Mouse (Mus musculus): Measurements from ENCODE around the gene Dthd1.

Gene Dthd1

DNA sequence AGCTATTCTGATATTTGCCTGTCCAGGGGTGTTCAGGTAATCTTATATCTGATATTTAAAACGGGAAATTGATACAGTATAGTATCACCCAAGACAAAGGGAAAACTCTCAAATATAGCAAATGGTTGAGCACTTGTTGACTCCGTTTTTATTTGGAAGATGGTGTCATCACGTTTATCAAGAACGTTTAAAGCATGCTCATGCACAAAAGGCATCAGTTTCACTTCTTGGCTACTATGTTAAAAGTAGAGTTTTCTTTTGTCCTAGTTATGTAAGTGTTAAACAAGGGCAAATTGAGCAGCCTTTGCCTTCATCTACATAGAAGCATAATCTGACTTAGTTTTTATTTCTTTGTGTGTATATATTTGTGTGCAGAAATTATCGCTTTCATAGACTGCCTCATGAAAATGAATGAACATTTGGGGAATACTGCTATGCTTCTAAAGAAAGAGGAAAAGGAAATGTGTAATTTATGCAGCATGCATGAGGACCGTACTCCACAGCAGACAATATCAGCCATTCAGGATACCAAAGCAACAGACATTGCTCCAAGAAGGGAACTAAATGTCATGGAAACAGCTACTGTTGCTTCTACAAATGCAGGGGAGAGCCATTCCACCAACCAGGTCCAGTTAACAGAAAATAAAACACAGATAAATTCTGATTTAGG, at the start of gene Dthd1:
Gene Dthd1 (plus strand): TSS at position 422 of the 670 bp plus-strand sequence.
- DNase-seq (ENCODE audit: low read depth, low spot score) = no peak

DNA sequence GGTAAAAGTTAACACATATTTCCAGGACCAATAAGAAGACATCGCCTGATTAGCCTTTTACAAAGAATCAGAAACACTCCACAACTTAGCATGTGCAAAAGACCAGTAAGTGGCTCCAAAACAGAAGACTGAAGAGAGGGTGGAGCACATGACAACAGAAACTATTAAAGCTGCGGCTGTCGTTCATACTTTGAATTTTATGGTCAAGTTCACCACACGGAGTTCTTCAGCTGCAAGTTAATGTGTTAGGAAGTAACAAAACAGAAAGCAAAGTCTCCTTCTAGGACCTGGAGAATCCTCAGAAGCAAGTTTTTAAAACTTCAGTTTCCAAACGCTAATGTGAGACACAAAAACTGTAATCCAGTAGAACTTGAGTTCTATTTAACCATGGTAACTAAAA, 49.5 kb upstream of the Dthd1 start:
- DNase-seq (ENCODE audit: low read depth, low spot score) = no peak

DNA sequence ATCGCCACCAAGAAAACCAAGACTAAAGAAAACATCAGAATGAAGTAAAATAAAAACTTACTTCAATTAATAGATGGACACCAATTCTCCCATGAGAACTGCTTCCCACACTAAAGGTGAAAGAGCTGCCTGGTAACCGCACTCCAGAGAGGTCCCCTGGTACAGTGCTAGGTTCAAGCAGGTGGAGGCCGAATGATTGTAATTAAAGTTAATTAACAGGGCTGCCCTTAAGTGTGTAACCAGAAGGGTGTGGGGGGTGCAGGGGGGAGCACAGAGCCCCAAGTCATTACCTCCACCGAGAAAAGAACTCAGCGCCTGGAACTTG, 48.2 kb upstream of the Dthd1 start:
- DNase-seq (ENCODE audit: low read depth, low spot score) = no peak

DNA sequence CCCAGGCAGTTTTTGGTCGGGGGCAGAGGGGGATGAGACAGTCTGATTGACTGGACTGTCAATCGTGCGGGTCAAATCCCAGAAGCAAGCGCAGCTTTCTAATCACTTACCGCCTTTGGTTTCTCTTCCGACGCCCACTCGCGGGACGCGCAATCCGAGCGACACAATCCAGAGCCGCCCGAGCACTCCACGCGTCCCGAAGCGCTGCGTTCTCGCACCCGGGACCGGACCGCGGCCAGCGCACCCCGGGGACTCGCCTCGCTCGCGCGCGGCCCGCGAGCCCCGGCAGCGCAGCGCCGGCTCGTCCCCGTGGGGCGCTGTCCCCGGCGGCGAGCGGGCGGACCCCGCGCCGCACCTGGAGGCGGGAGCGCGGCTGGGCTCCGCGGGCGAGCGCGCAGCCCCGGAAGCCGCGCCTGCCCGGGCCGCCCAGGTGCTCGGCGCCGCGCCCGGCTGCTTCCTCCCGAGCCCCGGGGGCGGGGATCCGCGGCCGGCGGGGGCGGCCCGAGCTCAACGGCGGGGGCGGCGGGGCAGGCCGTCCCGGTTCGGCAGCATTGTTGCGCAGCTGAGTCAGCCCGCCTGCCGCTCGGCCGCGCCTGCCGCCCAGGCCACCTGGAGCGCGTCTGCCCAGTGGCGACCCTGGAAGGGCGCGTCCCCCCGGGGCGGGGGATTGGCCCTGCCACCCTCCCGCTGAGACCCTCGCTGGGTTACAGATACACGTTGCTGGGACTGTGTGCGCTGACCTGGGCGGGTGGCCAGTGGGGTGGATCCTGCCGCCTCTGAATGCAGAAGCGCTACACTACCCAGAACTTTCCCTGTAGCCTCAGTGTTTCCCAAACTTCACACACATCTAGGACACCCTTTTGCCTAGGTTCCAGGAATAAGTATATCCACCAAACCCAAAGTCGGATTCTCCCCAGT, 47.6 kb upstream of the Dthd1 start, which contains the start of gene Arap2:
Gene Arap2 (minus strand): TSS at position 376 of the 918 bp plus-strand sequence.
- DNase-seq (ENCODE audit: low read depth, low spot score) = peak; percentile 66

DNA sequence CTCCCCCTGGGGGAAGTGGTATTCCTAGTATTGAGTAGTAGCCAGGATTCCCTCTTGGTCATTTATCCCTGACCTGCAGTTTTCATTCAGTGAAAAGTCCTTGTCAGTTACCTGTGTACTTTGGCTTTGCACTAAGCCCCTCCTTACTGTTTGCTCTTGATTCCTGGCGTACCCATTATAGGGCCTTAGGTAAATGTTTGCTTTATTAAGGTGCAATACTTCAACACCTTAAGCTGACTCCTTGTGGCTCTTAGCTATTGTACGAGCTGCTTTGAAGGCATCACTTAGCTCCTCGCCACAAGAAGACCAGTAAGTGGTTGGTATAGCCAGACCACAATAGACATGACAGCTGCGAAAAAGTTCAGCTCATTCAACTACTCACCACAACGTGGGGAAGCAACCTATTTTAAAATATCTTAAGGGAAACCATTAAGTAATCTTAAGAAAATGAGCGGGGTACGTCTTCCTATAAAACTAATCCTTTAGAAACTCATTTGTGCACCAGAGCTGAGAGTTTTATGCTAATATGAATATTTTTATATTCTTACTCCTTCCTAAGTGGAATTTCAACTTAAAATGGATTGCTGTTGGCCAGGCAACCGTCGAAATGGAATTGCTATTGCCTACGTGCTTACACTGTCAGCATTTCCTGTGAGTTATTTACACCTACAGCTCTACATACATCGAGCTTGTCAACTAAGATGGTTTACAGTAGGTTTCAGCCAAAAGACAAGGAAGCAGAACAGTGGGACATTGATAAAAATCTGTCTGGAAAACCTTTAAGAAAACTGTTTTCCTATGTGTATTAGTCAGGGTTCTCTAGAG, 41.6 kb upstream of the Dthd1 start:
- no peak for DNase-seq (ENCODE audit: low read depth, low spot score)

DNA sequence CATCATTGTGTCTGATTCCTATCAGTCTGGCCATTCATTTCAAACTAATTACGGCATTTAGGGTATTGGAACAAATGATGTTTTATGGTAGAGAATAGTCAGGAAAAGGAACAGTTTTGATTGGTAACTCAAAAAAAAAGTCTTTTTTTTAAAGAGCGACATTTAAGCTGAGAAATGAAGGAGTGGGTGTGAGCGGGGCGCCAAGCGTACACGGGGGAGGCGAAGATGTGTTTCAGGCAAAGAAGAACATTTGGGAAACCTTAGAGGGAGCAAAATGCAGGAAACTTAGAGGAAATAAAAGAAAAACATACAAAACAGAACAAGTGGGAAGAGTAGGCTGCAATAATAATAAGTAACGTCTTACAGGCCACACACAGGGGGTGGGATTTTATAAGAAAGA, 35.8 kb upstream of the Dthd1 start:
- DNase-seq (ENCODE audit: low read depth, low spot score) = no peak

DNA sequence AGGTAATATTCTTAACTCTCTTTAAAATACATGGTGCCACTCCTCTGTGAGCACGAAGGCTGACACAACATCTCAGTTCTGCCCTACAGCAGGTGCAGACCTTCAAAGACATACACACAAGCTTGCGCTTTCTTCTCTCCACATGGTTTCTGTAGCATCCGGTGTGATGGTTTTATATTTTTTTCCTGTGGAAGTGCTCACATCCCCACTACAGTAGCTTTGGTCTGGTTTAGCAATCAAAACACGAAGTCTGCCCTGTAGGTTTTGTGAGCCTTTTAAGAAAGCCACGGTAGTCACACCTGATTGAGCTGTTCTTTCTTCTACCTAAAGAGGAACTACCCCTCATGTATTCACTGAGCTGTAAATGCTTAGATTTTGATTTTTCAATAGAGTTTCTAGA, 34.9 kb upstream of the Dthd1 start:
- no peak for DNase-seq (ENCODE audit: low read depth, low spot score)

DNA sequence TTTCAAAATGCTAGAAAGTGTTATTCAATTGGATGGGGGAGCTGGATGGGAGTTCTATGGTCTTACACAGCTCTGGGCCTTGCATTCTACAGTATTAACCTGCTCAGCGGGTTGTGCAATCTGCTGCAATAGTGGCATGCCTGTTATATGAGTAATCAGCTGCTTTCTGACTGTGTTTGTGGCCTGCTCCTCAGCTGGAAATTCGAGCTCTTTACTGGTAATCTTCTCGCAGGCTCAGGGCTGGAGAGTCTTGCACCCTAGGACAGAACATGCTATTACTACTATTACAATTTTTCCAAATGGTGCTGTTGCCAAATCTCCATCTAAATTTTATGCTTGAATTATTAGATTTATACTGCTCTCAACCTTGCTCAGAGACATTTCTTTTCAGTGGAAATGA, 26.8 kb upstream of the Dthd1 start:
- no peak for DNase-seq (ENCODE audit: low read depth, low spot score)

DNA sequence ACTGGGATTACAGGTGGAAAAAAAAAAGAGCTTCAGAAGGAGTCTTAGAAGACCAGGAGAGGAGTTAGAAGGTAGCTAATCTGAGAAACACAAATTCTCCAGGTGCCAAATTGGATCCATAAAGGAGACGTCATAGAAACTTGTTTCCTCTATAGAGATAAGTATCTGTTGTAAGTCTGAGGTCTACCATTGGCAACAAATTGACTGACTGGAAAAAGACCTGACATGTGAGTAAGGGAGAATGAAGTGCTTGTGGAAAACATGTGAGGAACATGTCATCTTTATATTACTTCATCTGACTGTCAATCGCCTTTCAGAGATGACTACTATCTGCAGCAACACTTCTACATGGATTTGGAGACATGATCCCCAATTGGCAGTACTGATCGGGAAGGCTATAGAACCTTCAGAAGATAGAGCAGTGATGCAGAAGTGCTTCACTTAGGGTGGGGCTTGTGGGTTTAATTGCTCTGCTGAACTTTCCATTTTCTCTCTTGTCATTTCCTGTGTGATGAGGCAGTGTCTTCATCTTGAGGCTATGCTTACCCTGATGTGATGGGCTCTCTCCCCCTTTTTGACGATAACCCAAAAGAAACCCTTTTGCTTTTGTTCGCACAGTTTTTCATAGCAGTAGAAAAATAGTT, 22.6 kb upstream of the Dthd1 start:
- no peak for DNase-seq (ENCODE audit: low read depth, low spot score)

DNA sequence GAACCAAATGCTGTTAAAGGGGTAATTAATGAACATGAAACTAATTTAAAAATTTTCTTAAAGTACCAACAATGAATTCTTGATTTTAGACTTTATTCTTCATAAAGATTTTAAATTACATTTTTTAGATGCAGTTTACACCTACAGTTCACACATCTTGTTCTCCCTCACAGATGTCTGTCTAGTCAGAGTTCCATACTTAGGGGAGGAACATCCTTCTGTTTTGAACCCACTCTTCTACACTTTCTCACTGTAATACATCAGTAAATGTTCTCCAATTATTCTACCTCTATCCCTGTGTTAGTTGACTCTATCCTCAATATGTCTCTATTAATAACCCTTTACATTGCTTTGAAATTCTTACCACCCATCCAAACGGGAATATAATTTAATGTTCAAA, 20.8 kb upstream of the Dthd1 start:
- no peak for DNase-seq (ENCODE audit: low read depth, low spot score)

DNA sequence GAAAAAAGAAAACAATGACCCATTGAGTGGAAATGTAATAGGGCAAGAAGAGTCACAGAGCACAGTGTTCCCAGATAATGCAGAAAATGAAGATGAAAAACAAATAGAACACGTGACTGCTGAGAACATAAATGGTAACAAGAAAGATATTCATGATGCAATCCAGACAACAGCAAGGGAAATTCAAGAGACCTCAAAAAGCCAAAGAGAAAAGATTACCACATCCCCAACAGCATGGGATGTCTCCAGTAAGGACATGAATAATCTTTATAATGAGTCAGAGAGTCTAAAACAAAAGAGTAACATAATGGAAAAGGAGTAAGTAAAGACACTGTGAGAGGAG, 420 bp downstream of the Dthd1 start:
- DNase-seq (ENCODE audit: low read depth, low spot score) = no peak

DNA sequence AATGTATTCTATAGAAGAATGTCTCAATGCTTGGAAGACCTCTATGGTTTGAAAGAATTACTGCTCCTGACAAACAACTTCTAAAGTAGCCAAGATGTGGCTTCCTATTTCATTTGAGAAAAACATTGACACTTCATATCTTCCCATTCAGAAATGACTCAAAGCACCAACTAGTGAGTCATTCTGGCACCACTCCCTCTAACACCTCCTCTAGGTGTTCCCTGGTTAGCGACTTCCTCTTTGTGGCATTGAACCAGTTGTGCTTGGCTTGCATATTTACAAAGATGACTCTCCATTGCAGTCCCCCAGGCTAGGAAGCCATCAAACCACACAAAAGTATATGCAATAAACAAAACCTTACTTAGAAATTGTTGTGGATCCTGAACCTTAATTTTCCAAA, 2.1 kb downstream of the Dthd1 start:
- no peak for DNase-seq (ENCODE audit: low read depth, low spot score)

DNA sequence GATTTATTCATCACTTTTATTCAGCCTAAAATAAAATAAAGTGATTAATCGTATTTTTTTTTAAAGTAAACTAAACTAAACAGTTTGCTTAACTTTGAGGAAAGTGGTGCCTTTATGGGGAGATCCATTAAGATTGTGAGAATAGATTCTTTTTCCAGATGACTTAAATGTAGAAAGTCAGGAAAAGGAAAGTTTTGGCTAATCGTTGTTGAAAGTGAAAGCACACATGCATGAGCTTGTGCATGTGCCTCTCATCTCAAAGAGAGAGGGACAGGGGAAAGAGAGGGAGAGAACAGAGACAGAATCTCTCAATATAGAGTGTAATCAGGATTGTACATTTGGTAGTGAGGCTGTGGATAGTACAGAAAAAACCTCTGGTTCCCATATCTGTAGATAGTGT, 5.9 kb downstream of the Dthd1 start:
- DNase-seq (ENCODE audit: low read depth, low spot score) = no peak

DNA sequence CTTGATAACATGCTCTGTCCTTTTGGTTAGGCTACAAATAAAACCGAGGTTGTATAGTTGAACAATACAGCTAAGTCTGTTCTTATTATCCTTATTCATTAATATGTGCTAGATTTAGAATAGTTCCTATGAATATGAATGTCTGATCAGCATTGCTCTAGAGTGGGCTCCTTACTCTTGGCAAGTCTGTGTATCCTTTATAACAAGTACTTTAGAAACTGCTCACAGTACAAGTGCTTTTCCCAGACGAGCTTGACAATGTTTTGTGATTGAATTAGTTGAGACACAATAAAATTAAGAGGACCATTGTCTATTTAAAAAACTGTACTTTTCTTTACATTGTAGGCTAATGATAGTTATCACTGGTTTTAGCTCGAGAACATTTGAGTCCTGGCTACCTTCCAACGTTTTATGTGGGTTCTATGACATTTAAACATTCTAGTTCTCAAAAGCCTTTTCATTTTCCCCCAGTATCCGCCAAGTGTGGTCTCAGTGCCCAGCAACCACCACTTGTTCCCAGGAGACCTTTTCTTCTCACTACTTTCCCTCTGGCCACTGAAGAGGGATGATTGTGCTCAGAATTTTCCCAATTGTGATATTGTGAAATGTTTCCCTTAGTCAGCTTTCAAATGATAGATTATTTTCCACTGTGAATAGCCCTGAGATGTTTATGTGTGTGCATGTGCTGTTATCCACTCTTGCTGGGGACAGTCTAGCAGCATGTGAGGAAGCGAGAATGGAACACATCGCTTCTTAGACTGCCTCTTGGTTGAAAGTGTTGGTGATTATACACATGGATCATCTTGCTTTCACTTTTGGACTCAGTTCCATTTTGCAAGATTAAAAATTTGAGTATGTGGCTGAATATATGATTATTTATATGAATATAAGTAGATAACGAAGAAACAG, 7.0 kb downstream of the Dthd1 start:
- no peak for DNase-seq (ENCODE audit: low read depth, low spot score)

DNA sequence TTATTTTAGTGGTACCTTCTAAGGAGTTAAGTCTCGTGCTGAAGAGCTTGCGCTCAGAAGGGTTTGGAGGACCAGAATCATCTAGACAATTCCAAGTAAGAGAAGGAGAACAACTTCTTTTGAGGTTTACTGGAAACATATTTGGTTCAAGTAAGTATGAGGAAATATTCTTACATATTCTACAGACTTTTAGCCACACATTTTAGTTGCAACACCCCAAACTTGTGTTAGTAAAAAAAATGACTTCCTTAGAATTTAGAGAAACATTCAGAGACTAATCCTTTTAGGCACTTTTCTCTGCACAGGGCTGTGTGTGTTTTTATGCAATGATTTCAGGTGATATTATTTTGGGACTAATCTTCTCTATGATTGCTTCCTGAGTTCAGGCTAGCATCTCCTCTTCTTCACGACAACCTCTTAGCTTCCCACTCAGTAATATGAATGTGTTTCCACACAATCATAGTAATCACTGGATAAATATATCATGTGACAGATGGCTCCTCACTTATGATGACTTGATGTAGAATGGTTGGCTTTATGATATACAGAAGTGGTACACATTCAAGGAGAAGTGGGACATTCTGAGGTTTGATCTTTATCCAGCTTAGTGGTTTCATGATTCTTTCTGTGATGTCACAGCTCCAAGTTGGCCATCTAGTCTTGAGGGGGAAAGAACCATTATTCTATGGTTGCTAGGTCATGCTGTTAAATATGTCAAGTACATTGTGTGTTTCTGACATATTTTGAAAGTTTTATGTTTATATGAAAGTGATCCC, 29.5 kb downstream of the Dthd1 start:
- DNase-seq (ENCODE audit: low read depth, low spot score) = no peak

DNA sequence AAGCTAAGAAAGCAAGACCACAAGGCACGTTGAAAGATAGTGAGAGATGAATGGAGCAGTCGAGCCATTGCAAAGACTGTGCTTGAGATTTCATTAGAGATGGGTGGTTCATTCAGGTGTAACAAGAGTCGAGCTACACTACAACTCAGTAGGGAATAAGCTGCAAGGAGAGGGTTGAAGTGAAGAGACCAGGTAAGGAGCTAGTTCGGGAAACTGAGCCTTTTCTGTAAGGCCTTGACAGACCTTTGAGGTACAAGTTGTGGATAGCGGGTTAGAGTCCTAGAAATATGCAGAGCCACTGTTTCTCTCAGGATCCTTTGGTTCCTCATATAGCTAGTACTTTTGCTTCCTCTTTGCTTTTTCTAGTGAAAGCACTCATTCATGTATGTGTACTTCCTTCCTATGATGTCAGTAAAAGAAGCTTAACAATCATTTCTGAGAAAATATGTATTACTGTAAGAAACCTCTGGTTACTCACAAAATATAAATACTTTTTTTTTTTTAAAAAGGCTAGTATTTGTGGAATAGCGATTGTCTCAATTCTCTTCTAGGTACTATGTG, 33.0 kb downstream of the Dthd1 start:
- no peak for DNase-seq (ENCODE audit: low read depth, low spot score)

DNA sequence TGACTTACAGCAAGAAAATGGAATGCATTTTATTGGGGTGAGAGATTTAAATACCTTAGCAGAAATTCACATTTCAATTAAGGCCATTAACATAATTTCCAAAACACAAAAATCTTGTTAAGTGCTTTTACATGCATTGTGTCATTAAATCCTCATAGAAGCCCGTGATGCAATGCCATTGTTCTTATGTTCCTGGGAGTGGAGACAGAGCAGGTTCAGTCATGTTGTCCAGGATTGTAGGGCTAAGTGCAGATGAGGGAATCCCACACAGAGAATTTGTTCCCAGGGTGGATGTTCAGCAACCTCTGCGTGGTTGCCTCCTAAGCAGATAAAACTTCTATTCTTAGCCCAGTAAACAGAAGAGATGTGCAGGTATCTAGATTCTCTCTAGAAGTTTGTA, 37.7 kb downstream of the Dthd1 start:
- no peak for DNase-seq (ENCODE audit: low read depth, low spot score)

DNA sequence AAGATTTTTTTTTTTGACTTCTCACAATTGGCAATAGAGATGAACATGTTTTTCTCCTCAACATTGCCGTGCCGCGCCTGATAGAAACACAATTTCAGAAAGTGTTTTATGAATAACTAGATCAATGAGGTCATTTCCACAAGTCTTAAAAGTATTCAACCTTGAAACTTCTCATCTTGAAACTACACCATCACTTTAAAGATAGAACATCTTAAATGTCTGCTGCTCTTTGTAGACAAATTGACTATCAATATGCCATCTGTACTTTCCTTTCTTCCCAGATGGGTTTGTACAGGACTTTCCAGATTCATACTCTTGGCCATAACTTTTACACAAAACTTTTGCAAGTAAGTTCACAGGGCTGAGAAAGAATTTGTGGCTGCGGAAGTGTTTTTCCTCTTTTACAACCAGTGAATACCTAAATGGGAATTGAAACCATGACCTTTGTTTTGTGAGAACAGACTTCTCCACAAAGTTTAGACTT, 40.8 kb downstream of the Dthd1 start:
- DNase-seq (ENCODE audit: low read depth, low spot score) = no peak

DNA sequence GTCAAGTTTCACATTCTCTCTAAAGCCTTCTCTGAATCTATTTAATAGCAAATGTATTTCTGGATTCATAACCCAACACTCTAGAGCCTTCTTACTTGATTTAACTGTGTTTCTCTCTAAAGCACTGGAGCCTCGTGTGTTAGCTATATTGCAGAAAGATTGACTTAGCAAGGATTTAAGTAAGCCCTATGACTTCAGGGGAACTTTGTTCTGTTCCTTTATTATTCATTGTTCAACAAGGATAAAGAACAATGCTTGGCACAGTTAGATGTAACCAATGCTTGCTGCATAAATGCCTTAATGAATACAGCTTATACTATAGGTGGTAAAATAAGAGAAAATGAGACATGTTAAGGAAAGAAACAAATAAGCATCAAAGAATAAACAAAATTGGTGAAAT, 43.9 kb downstream of the Dthd1 start:
- DNase-seq (ENCODE audit: low read depth, low spot score) = no peak

DNA sequence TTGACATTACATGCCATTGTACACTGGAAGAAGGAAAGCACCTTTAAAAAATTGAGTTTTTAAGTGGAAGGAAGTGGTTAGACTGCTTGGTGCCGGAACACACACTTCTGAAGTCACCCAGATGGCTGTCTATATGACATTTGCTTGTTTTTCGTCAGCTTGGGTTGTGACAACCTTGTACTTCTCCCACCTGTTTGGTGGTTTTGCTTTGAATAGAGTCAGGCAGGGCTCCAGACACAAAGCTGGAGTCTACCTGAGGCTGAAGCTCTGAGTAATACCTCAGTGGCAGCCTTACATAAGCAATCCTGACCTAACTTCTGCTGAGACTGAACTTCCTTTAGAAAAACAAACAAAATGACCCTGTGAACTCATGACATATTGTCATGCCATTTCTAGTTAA, 44.7 kb downstream of the Dthd1 start:
- no peak for DNase-seq (ENCODE audit: low read depth, low spot score)

Data from R1 (cell line).